Mouse (Mus musculus) E14TG2a.4 (cell line): ENCODE data around the gene Ttll3.

Source experiments
- CTCF ChIP-seq: conservative IDR thresholded peaks from 2 replicates; pipeline ENCODE4 v1.5.1; 2014; ENCODE audit warnings: low read length
- NANOG ChIP-seq: IDR thresholded peaks from 2 replicates; pipeline ENCODE4 v1.6.1; 2014; ENCODE audit warnings: borderline replicate concordance, low read length, mixed read lengths

GRCm38 (mm10) chr6:113435664-113436205 lies 46.7 kb downstream of the Ttll3 start, which contains the start of gene Cidec:
- TF ChIP-seq CTCF (no peak), NANOG (no peak)
